Mouse (Mus musculus) neural tube, embryonic 12.5 days (tissue): ENCODE measurements at regions not wholly inside any gene's neighbourhood (a gene's known extent, or its start where the extent isn't known, plus 50 kb on each side); places are given as distances from the start of the nearest gene placed in this dataset.

ENCODE experiments used
- ATAC-seq: fragments of 200-750 bp; cut with Nextera tagmentation; 2 replicates; pipeline ENCODE4 v1.8.0; 2017; ENCODE audit warnings: low read depth, mild to moderate bottlenecking, moderate TSS enrichment, moderate library complexity; ENCODE audit not compliant: low FRiP score
- H3K27ac ChIP-seq: fragments of 300-500 bp; sonication (generic); 2 replicates; pipeline ENCODE4 v1.5.1; 2016
- H3K27me3 ChIP-seq: fragments of 300-500 bp; sonication (generic); replicated peaks from 2 replicates; pipeline ENCODE4 v1.6.1; 2016; ENCODE audit warnings: mild to moderate bottlenecking
- H3K36me3 ChIP-seq: fragments of 300-500 bp; sonication (generic); 2 replicates; pipeline ENCODE4 v1.6.1; 2016; ENCODE audit warnings: mild to moderate bottlenecking
- H3K4me1 ChIP-seq: fragments of 300-500 bp; sonication (generic); 2 replicates; pipeline ENCODE4 v1.6.1; 2016
- H3K4me2 ChIP-seq: fragments of 300-500 bp; sonication (generic); replicated peaks from 2 replicates; pipeline ENCODE4 v1.6.1; 2016; ENCODE audit warnings: mild to moderate bottlenecking
- H3K4me3 ChIP-seq: fragments of 300-500 bp; sonication (generic); 2 replicates; pipeline ENCODE4 v1.5.1; 2016
- H3K9ac ChIP-seq: fragments of 300-500 bp; sonication (generic); 2 replicates; pipeline ENCODE4 v1.6.1; 2016; ENCODE audit warnings: mild to moderate bottlenecking
- H3K9me3 ChIP-seq: fragments of 300-500 bp; sonication (generic); 2 replicates; pipeline ENCODE4 v1.6.1; 2016; ENCODE audit warnings: mild to moderate bottlenecking
- WGBS: fragments of 180-500 bp; shearing (Covaris S2); methylation state at CpG from one replicate; pipeline ENCODE4 v1.1.7; 2016; 5-methylcytosine and 5-hydroxymethylcytosine counted together

- no peak overlapping the region for H3K4me2 ChIP-seq
- no peak for ATAC-seq
- 0 out of 2 replicates have a peak, but pooled peaks cover 3% of the 10 kb centered on the region for H3K4me1 ChIP-seq
- 57% methylated on average over 22 of the region's 22 CpGs for WGBS
- H3K27ac ChIP-seq = no peak overlapping the region
- no peaks in the 10 kb centered on the region for H3K36me3 ChIP-seq
- H3K4me3 ChIP-seq = no peak overlapping the region
- H3K9ac ChIP-seq = no peak overlapping the region
- no peaks in the 10 kb centered on the region for H3K9me3 ChIP-seq
- H3K27me3 ChIP-seq = no peaks in the 10 kb centered on the region; the same call in 1 of the 2 replicates
Observed at GRCm38 (mm10) chr15:88245496-88246246, 354.4 kb upstream of the Zdhhc25 start.

GRCm38 (mm10) chr15:88247974-88248625 lies 352.0 kb upstream of the Zdhhc25 start:
- Histone ChIP-seq H3K27ac (no peak overlapping the region), H3K9ac (no peak overlapping the region)

GRCm38 (mm10) chr15:88288051-88288450 lies 312.1 kb upstream of the Zdhhc25 start:
- Histone ChIP-seq H3K4me1 (0 out of 2 replicates have a peak, but pooled peaks cover 3% of the 10 kb centered on the region), H3K4me3 (no peak overlapping the region), H3K27ac (no peak overlapping the region), H3K36me3 (no peaks in the 10 kb centered on the region), H3K4me2 (no peak overlapping the region), H3K27me3 (no peaks in the 10 kb centered on the region), H3K9ac (no peak overlapping the region), H3K9me3 (no peaks in the 10 kb centered on the region)
- no peak for ATAC-seq
- 57% methylated on average over 16 of the region's 16 CpGs for WGBS

More at GRCm38 (mm10) chr15:88247974-88248625, 352.0 kb upstream of the Zdhhc25 start:
- H3K4me1 ChIP-seq = 0 out of 2 replicates have a peak, but pooled peaks cover 3% of the 10 kb centered on the region
- H3K9me3 ChIP-seq = no peaks in the 10 kb centered on the region
- no peaks in the 10 kb centered on the region for H3K36me3 ChIP-seq
- ATAC-seq = no peak; the same call in 1 of the 2 replicates
- no peaks in the 10 kb centered on the region; the same call in 1 of the 2 replicates for H3K27me3 ChIP-seq
- 0 out of 2 replicates have a peak overlapping the region, but pooled peaks have one; percentile 28 for H3K4me2 ChIP-seq
- 33% methylated on average over 14 of the region's 14 CpGs for WGBS
- no peak overlapping the region for H3K4me3 ChIP-seq

GRCm38 (mm10) chr15:88288696-88289095 lies 311.4 kb upstream of the Zdhhc25 start:
- Histone ChIP-seq H3K36me3 (no peaks in the 10 kb centered on the region), H3K4me3 (no peak overlapping the region), H3K27ac (no peak overlapping the region), H3K9me3 (no peaks in the 10 kb centered on the region), H3K9ac (no peak overlapping the region), H3K4me1 (0 out of 2 replicates have a peak, but pooled peaks cover 3% of the 10 kb centered on the region), H3K27me3 (no peaks in the 10 kb centered on the region), H3K4me2 (no peak overlapping the region)
- no peak for ATAC-seq
- WGBS = 60% methylated on average over 3 of the region's 3 CpGs

- 22% methylated on average over 20 of the region's 20 CpGs for WGBS
- Histone ChIP-seq H3K9ac (no peak overlapping the region), H3K4me3 (no peak overlapping the region), H3K36me3 (no peaks in the 10 kb centered on the region), H3K4me2 (peak overlapping the region; percentile 33; the same call in 1 of the 2 replicates), H3K4me1 (0 out of 2 replicates have a peak, but pooled peaks cover 3% of the 10 kb centered on the region), H3K27ac (no peak overlapping the region), H3K9me3 (no peaks in the 10 kb centered on the region), H3K27me3 (no peaks in the 10 kb centered on the region)
- ATAC-seq = no peak
Observed at GRCm38 (mm10) chr15:88290740-88291363, 309.2 kb upstream of the Zdhhc25 start.

- H3K36me3 ChIP-seq = no peaks in the 10 kb centered on the region
- no peak overlapping the region for H3K27ac ChIP-seq
- H3K4me3 ChIP-seq = no peak overlapping the region
- no peak overlapping the region for H3K4me2 ChIP-seq
- H3K4me1 ChIP-seq = 0 out of 2 replicates have a peak, but pooled peaks cover 5% of the 10 kb centered on the region
- no peaks in the 10 kb centered on the region for H3K9me3 ChIP-seq
- no peaks in the 10 kb centered on the region for H3K27me3 ChIP-seq
- H3K9ac ChIP-seq = no peak overlapping the region
- 74% methylated on average over 6 of the region's 6 CpGs for WGBS
- no peak for ATAC-seq
Observed at GRCm38 (mm10) chr15:88299061-88299460, 301.0 kb upstream of the Zdhhc25 start.

GRCm38 (mm10) chr15:88311158-88311557 lies 288.9 kb upstream of the Zdhhc25 start:
- Histone ChIP-seq H3K27me3 (no peaks in the 10 kb centered on the region), H3K9ac (no peak overlapping the region), H3K27ac (no peak overlapping the region), H3K9me3 (no peaks in the 10 kb centered on the region), H3K4me2 (no peak overlapping the region), H3K4me3 (no peak overlapping the region), H3K36me3 (no peaks in the 10 kb centered on the region), H3K4me1 (peaks cover 5% of the 10 kb centered on the region; the same call in 1 of the 2 replicates)
- ATAC-seq = no peak
- WGBS = 68% methylated on average over 8 of the region's 8 CpGs

GRCm38 (mm10) chr15:88314810-88315459 lies 285.2 kb upstream of the Zdhhc25 start:
- WGBS = 29% methylated on average over 12 of the region's 12 CpGs
- Histone ChIP-seq H3K27me3 (no peaks in the 10 kb centered on the region), H3K4me3 (no peak overlapping the region), H3K9me3 (no peaks in the 10 kb centered on the region), H3K9ac (no peak overlapping the region), H3K27ac (no peak overlapping the region), H3K4me1 (peaks cover 5% of the 10 kb centered on the region; the same call in 1 of the 2 replicates), H3K36me3 (no peaks in the 10 kb centered on the region), H3K4me2 (no peak overlapping the region)
- ATAC-seq = no peak

GRCm38 (mm10) chr15:88318048-88318447 lies 282.1 kb upstream of the Zdhhc25 start:
- no peak overlapping the region for H3K4me2 ChIP-seq
- no peak for ATAC-seq
- H3K9me3 ChIP-seq = no peaks in the 10 kb centered on the region
- H3K9ac ChIP-seq = no peak overlapping the region
- 41% methylated on average over 8 of the region's 8 CpGs for WGBS
- H3K27ac ChIP-seq = no peak overlapping the region
- H3K36me3 ChIP-seq = no peaks in the 10 kb centered on the region
- H3K4me3 ChIP-seq = no peak overlapping the region
- no peaks in the 10 kb centered on the region for H3K27me3 ChIP-seq
- peaks cover 5% of the 10 kb centered on the region; the same call in 1 of the 2 replicates for H3K4me1 ChIP-seq

GRCm38 (mm10) chr15:88319527-88319926 lies 280.6 kb upstream of the Zdhhc25 start:
- Histone ChIP-seq H3K4me1 (peaks cover 5% of the 10 kb centered on the region; the same call in 1 of the 2 replicates), H3K9ac (no peak overlapping the region), H3K27ac (no peak overlapping the region), H3K4me2 (no peak overlapping the region), H3K9me3 (no peaks in the 10 kb centered on the region), H3K36me3 (no peaks in the 10 kb centered on the region), H3K27me3 (no peaks in the 10 kb centered on the region), H3K4me3 (no peak overlapping the region)
- no peak for ATAC-seq
- 89% methylated on average over 2 of the region's 2 CpGs for WGBS

GRCm38 (mm10) chr15:88323584-88324375 lies 276.3 kb upstream of the Zdhhc25 start:
- WGBS = 69% methylated on average over 16 of the region's 16 CpGs

More at GRCm38 (mm10) chr15:88323584-88324375, 276.3 kb upstream of the Zdhhc25 start:
- Histone ChIP-seq H3K27me3 (no peaks in the 10 kb centered on the region), H3K36me3 (no peaks in the 10 kb centered on the region), H3K9ac (no peak overlapping the region), H3K9me3 (no peaks in the 10 kb centered on the region), H3K4me3 (no peak overlapping the region), H3K4me2 (no peak overlapping the region), H3K4me1 (no peaks in the 10 kb centered on the region), H3K27ac (no peak overlapping the region)
- no peak for ATAC-seq
